ENCODE assay signal across 9 mouse cellular contexts in genomic region chr11:69443328-69443727, GRCm38 (mm10). TPM values are rescaled to one million over a fixed set of nuclear protein-coding genes. Genes with fewer than 3 reads are reported as not detected.
A peak's percentile ranks its signal among the peaks of the same experiment; 100 is the strongest.
DNase-seq lines count a peak whose midpoint lies in the region; ATAC-seq and TF ChIP-seq lines count a peak whose summit lies in the region.
"Had no signal": no experiment of that assay in that cellular context is flagged by ENCODE, and none has a peak within 500 bp of the region (broad histone marks: within the 10 kb centered on the region; RNA-seq: fewer than 3 reads in every experiment).

No protein-coding gene starts in this region.

- TF ChIP-seq CTCF in lung, postnatal 0 days (IDR thresholded peaks at IDR 0.05) = no peak
- TF ChIP-seq CTCF in layer of hippocampus, adult 2 months (conservative IDR thresholded peaks at IDR 0.05) = no peak

- peak; percentile 96 for TF ChIP-seq EP300 in lung, postnatal 0 days (IDR thresholded peaks at IDR 0.05)

- H3K27ac ChIP-seq in heart, embryonic 15.5 days = peak overlapping the region; percentile 31; the same call in 1 of the 2 replicates
- H3K27ac ChIP-seq in lung, postnatal 0 days (ENCODE audit: low read length) = no peak overlapping the region; the same call in 1 of the 2 replicates
- H3K27ac ChIP-seq in layer of hippocampus, adult 2 months = no peak overlapping the region
- H3K27ac ChIP-seq: hindbrain, embryonic 10.5 days had no signal

- H3K4me3 ChIP-seq in heart, embryonic 15.5 days = no peak overlapping the region
- no peak overlapping the region for H3K4me3 ChIP-seq in lung, postnatal 0 days (ENCODE audit: low read depth, low read length)
- H3K4me3 ChIP-seq in layer of hippocampus, adult 2 months = no peak overlapping the region
- H3K4me3 ChIP-seq: hindbrain, embryonic 10.5 days had no signal

- no peak overlapping the region for H3K4me2 ChIP-seq in heart, embryonic 15.5 days
- no peak overlapping the region for H3K4me2 ChIP-seq in lung, postnatal 0 days (replicated peaks; ENCODE audit: low read depth, low read length)

- H3K27me3 ChIP-seq in heart, embryonic 15.5 days = no peaks in the 10 kb centered on the region
- no peaks in the 10 kb centered on the region for H3K27me3 ChIP-seq in lung, postnatal 0 days (replicated peaks; ENCODE audit: insufficient read depth, low read length)

- peak; percentile 31; the same call in 1 of the 2 replicates for ATAC-seq in heart, embryonic 15.5 days (replicated peaks; ENCODE audit: insufficient number of reproducible peaks, insufficient read depth, low FRiP score, low read depth)
- ATAC-seq in lung, postnatal 0 days = peak; percentile 98

- H3K9ac ChIP-seq in heart, embryonic 15.5 days = no peak overlapping the region
- H3K9ac ChIP-seq in lung, postnatal 0 days (replicated peaks; ENCODE audit: low read depth) = no peak overlapping the region

- intact Hi-C loops in left cerebral cortex, postnatal 36 days (cut with DNase I) = no loop called here

- 29% methylated on average over 5 of the region's 5 CpGs for WGBS in heart, embryonic 15.5 days
- 11% methylated on average over 5 of the region's 5 CpGs for WGBS in lung, postnatal 0 days

- DNase-seq in adrenal gland, postnatal 10 days = peak; percentile 47
- no peak for DNase-seq in adrenal gland, postnatal 4 days (ENCODE audit: low spot score in 2 of 2)
- peak; percentile 60 for DNase-seq in MN1 (ENCODE audit: low spot score)
- DNase-seq in lung, postnatal 0 days (ENCODE audit: low spot score) = peak; percentile 94
- DNase-seq in layer of hippocampus, postnatal 25 days (ENCODE audit: extremely low spot score in 1 of 2, low spot score in 1 of 2) = no peak
- no peak for DNase-seq in layer of hippocampus, adult 2 months (ENCODE audit: low spot score in 2 of 2)
- DNase-seq in left cerebral cortex, postnatal 36 days (ENCODE audit: low spot score in 2 of 2) = no peak

- H3K4me1 ChIP-seq in heart, embryonic 15.5 days (replicated peaks) = 0 out of 2 replicates have a peak, but pooled peaks cover 3% of the 10 kb centered on the region
- no peaks in the 10 kb centered on the region; the same call in 1 of the 2 replicates for H3K4me1 ChIP-seq in lung, postnatal 0 days (ENCODE audit: insufficient read depth, low read depth, low read length)

- no peaks in the 10 kb centered on the region for H3K36me3 ChIP-seq in heart, embryonic 15.5 days
- H3K36me3 ChIP-seq in lung, postnatal 0 days (ENCODE audit: insufficient read depth, low read length) = no peaks in the 10 kb centered on the region
- H3K36me3 ChIP-seq: hindbrain, embryonic 10.5 days had no signal

- H3K9me3 ChIP-seq in heart, embryonic 15.5 days (replicated peaks) = no peaks in the 10 kb centered on the region
- no peaks in the 10 kb centered on the region for H3K9me3 ChIP-seq in lung, postnatal 0 days (ENCODE audit: low read length)
- H3K9me3 ChIP-seq: hindbrain, embryonic 10.5 days had no signal

RNA-seq across cellular contexts. Expression of gene Kdm6b, which starts 29.9 kb away (rescaled TPM):
- 10 to 100 TPM; 49.0 to 53.4 TPM for total RNA-seq in adrenal gland, postnatal 10 days (2021)
- 10 to 100 TPM; 48.7 to 52.5 TPM for total RNA-seq in adrenal gland, postnatal 4 days (2021)
- polyA plus RNA-seq in heart, embryonic 15.5 days (2015; fragmentation: Nextera tagmentation; extraction: Ambion mirVana) = 18.6 and 19.5 TPM in 2 replicates
- polyA plus RNA-seq in lung, postnatal 0 days (2015; fragmentation: Nextera tagmentation; extraction: Ambion mirVana) = 29.4 and 34.9 TPM in 2 replicates
- 10 to 100 TPM; 28.5 to 41.2 TPM for total RNA-seq in layer of hippocampus, postnatal 25 days (2021)
- 10 to 100 TPM; 34.3 to 40.9 TPM for total RNA-seq in layer of hippocampus, adult 2 months (2021)
- total RNA-seq in left cerebral cortex, postnatal 36 days (2021) = 10 to 100 TPM; 19.9 to 23.9 TPM

RNA-seq across cellular contexts. Expression of gene Tmem88, which starts 45.3 kb away (rescaled TPM):
- 10 to 100 TPM; 29.1 to 33.0 TPM for total RNA-seq in adrenal gland, postnatal 10 days (2021)
- total RNA-seq in adrenal gland, postnatal 4 days (2021) = 10 to 100 TPM; 23.4 to 27.2 TPM
- polyA plus RNA-seq in heart, embryonic 15.5 days (2015; fragmentation: Nextera tagmentation; extraction: Ambion mirVana) = 37.3 and 40.6 TPM in 2 replicates
- polyA plus RNA-seq in lung, postnatal 0 days (2015; fragmentation: Nextera tagmentation; extraction: Ambion mirVana) = 96.5 and 101 TPM in 2 replicates
- 1 to 10 TPM; 2.5 TPM for total RNA-seq in layer of hippocampus, postnatal 25 days (2021)
- total RNA-seq in layer of hippocampus, adult 2 months (2021) = 1 to 10 TPM; 2.6 to 5.0 TPM
- total RNA-seq in left cerebral cortex, postnatal 36 days (2021) = 1 to 10 TPM; 2.9 to 4.7 TPM

RNA-seq across cellular contexts. Expression of gene Cyb5d1, which starts 47.9 kb away (rescaled TPM):
- 10 to 100 TPM; 32.4 to 38.9 TPM for total RNA-seq in adrenal gland, postnatal 10 days (2021)
- total RNA-seq in adrenal gland, postnatal 4 days (2021) = 10 to 100 TPM; 42.0 to 44.3 TPM
- 20.6 and 24.0 TPM in 2 replicates for polyA plus RNA-seq in heart, embryonic 15.5 days (2015; fragmentation: Nextera tagmentation; extraction: Ambion mirVana)
- 16.3 and 16.5 TPM in 2 replicates for polyA plus RNA-seq in lung, postnatal 0 days (2015; fragmentation: Nextera tagmentation; extraction: Ambion mirVana)
- total RNA-seq in layer of hippocampus, postnatal 25 days (2021) = 10 to 100 TPM; 40.8 to 43.6 TPM
- 10 to 100 TPM; 43.6 to 45.0 TPM for total RNA-seq in layer of hippocampus, adult 2 months (2021)
- total RNA-seq in left cerebral cortex, postnatal 36 days (2021) = 10 to 100 TPM; 36.4 to 43.1 TPM

RNA-seq across cellular contexts. Expression of gene Naa38, which starts 48.0 kb away (rescaled TPM):
- total RNA-seq in adrenal gland, postnatal 10 days (2021) = 100 to 1,000 TPM; 124 to 138 TPM
- total RNA-seq in adrenal gland, postnatal 4 days (2021) = 100 to 1,000 TPM; 118 to 129 TPM
- 129 and 132 TPM in 2 replicates for polyA plus RNA-seq in heart, embryonic 15.5 days (2015; fragmentation: Nextera tagmentation; extraction: Ambion mirVana)
- polyA plus RNA-seq in lung, postnatal 0 days (2015; fragmentation: Nextera tagmentation; extraction: Ambion mirVana) = 126 and 142 TPM in 2 replicates
- total RNA-seq in layer of hippocampus, postnatal 25 days (2021) = 100 to 1,000 TPM; 100 to 116 TPM
- 100 to 1,000 TPM; 109 to 127 TPM for total RNA-seq in layer of hippocampus, adult 2 months (2021)
- total RNA-seq in left cerebral cortex, postnatal 36 days (2021) = 100 to 1,000 TPM in 1 of 2 experiments, 10 to 100 TPM in 1; 97.9 to 108 TPM

Comparison
In these comparisons a context has a peak if more than half of its experiments do, and no peak if none do; other contexts are left out.
1. DNase-seq: peak in adrenal gland, postnatal 10 days (single experiment), MN1 (single experiment) and lung, postnatal 0 days (single experiment); none in adrenal gland, postnatal 4 days (0 of 2), layer of hippocampus, postnatal 25 days (0 of 2), layer of hippocampus, adult 2 months (0 of 2) and left cerebral cortex, postnatal 36 days (0 of 2).
2. RNA of gene Tmem88, which starts 45.3 kb away (total RNA-seq): 29.1 to 33.0 TPM in adrenal gland, postnatal 10 days and 23.4 to 27.2 TPM in adrenal gland, postnatal 4 days; 2.6 to 5.0 TPM in layer of hippocampus, adult 2 months, 2.9 to 4.7 TPM in left cerebral cortex, postnatal 36 days and 2.5 TPM in layer of hippocampus, postnatal 25 days; every median in the first group is over 4 times any median in the second.